Mouse (Mus musculus) retina, embryonic 14.5 days (tissue): ENCODE results near the gene Neurl4.
"Not testable (repeated sequence)": the region's sequence is repeated elsewhere in the genome, so short reads cannot be mapped to it uniquely, and the experiment has no call there.

ENCODE experiments used
- DNase-seq: peaks from one replicate; pipeline ENCODE4 v3.0.0-alpha.2; 2015; ENCODE audit warnings: low spot score

The Neurl4 gene

GRCm38 (mm10) chr11:69913554-69914371, 12.9 kb downstream of the Neurl4 start, which contains the start of gene Gps2:
Gene Gps2 (plus strand): TSS chr11:69913888.
- DNase-seq, result peak; percentile 94

- DNase-seq, result no peak
Measured at GRCm38 (mm10) chr11:69914372-69914764, 13.5 kb downstream of the Neurl4 start.

GRCm38 (mm10) chr11:69914917-69915430, 14.1 kb downstream of the Neurl4 start:
- no peak for DNase-seq

GRCm38 (mm10) chr11:69915667-69916627, 15.1 kb downstream of the Neurl4 start:
- DNase-seq, result no peak

- not testable (repeated sequence) for DNase-seq
Measured at GRCm38 (mm10) chr11:69916652-69917378, 15.9 kb downstream of the Neurl4 start.

GRCm38 (mm10) chr11:69917379-69917948, 16.6 kb downstream of the Neurl4 start:
- no peak for DNase-seq

- no peak for DNase-seq
Measured at GRCm38 (mm10) chr11:69918118-69918517, 17.2 kb downstream of the Neurl4 start.

GRCm38 (mm10) chr11:69919053-69919452, 18.2 kb downstream of the Neurl4 start:
- DNase-seq, result no peak

- peak; percentile 74 for DNase-seq
Measured at GRCm38 (mm10) chr11:69919661-69920265, 18.9 kb downstream of the Neurl4 start.

- DNase-seq, result peak; percentile 42
Measured at GRCm38 (mm10) chr11:69920266-69921031, 19.6 kb downstream of the Neurl4 start.

- DNase-seq, result peak; percentile 100
Measured at GRCm38 (mm10) chr11:69921114-69922011, 20.5 kb downstream of the Neurl4 start, which contains the start of gene Eif5a. Gene Eif5a (minus strand): TSS chr11:69921958.

GRCm38 (mm10) chr11:69922012-69922756, 21.3 kb downstream of the Neurl4 start:
- no peak for DNase-seq

GRCm38 (mm10) chr11:69922796-69923195, 21.9 kb downstream of the Neurl4 start:
- no peak for DNase-seq

- no peak for DNase-seq
Measured at GRCm38 (mm10) chr11:69927501-69927900, 26.6 kb downstream of the Neurl4 start.

- no peak for DNase-seq
Measured at GRCm38 (mm10) chr11:69929712-69930111, 28.8 kb downstream of the Neurl4 start.

GRCm38 (mm10) chr11:69930176-69930575, 29.3 kb downstream of the Neurl4 start:
- DNase-seq, result not testable (repeated sequence)

- no peak for DNase-seq
Measured at GRCm38 (mm10) chr11:69930967-69931537, 30.2 kb downstream of the Neurl4 start.

- no peak for DNase-seq
Measured at GRCm38 (mm10) chr11:69931769-69932168, 30.9 kb downstream of the Neurl4 start.
